Mouse (Mus musculus): ENCODE measurements around the gene Gm49776.
"Not testable (repeated sequence)": the region's sequence is repeated elsewhere in the genome, so short reads cannot be mapped to it uniquely, and the experiment has no call there.

Gene Gm49776

DNA sequence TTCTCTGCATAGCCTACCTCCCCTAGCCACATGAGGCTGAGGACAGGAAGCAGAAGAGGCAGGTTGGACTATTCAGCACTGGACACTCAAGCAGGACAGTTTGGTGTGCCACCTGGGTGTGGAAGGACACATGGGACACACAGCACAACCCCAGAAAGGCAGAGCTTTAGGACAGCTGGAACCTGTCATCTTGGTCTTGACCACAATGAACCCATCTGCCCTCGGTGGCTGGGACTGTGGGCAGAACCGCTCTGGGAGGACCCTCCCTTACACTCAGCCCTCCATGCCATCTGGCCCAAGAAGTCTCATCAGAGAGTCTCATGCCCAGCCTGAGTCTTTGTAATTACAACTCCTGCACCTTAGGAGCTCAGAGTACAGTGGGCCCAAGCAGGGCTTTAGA, 58.1 kb downstream of the Gm49776 start:
- no peak for DNase-seq

DNA sequence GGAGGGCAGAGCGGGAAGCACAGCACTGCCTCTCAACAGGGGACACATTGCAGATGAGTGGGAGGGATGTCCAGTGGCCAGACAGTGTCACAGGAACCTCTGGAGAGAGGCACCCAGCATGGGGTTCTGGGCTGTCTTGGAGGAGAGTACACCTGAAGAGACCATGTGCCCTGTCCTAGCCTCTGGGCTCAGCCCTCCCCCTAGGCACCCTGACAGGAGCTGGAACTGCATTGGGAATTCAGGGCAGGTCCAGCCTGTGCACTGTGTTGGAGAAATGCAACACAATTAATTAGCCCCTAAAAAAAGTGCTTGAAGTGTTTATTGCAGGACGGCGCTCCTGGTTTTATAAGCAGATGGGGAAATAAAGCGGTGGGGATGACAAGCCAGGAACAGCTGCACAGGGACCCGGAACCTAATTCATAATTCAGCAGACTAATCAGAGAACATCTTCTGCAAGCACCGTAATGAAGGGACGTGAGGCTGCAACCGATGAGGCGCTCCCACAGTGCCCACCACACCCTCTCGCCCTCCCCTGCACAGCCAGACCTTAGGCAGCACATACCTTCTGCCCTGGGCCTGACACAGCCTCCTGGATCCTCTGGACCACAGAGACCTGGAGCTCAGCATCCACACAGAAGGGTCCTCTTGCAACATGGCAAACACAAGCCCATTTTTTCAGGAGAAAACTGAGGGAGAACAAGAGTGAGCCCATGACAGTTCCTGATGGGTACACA, 59.6 kb downstream of the Gm49776 start:
- no peak for DNase-seq

DNA sequence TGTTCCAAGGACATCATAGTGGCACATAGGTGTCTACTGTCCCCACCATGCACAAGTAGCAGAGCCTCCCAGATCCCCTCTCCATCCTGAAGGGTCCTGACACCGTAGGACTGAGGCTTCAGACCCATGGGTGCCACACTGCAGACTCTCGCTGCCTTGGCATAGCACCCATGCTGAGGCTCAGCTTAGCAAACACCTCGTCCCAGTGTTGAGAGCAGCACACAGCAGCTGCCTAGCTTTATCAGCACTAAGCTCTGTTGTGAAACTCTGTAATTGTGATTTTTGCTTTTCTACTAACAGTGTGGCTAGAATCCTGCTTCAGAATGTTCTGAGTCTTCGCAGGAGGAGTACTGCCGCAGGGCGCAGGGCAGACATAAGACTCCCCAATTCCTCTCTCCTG, 60.2 kb downstream of the Gm49776 start:
- DNase-seq = no peak

DNA sequence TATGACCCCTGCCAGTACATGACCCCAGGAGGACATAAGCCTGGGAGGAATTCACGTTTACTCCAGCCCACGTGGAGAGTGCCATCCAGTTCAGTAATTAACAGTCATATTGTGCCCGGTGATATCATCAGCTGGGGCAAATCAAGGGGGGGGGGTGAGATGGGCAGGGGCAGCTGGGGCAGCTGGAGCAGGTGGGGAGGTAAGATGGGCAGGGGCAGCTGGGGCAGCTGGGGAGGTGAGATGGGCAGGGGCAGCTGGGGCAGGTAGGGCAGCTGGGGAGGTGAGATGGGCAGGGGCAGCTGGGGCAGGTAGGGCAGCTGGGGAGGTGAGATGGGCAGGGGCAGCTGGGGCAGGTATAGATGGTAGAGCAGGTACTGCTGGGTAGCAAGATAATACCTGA, 62.6 kb downstream of the Gm49776 start:
- not testable (repeated sequence) for DNase-seq
